Mouse (Mus musculus) liver, postnatal 0 days (tissue): ENCODE measurements at regions not wholly inside any gene's neighbourhood (a gene's known extent, or its start where the extent isn't known, plus 50 kb on each side); places are given as distances from the start of the nearest gene placed in this dataset.

Source experiments
- ATAC-seq: fragments of 200-750 bp; cut with Nextera tagmentation; 2 replicates; pipeline ENCODE4 v1.8.0; 2017; ENCODE audit warnings: mild to moderate bottlenecking, moderate library complexity
- DNase-seq: peaks from one replicate; pipeline ENCODE4 v3.0.0-alpha.2; 2016
- H3K27ac ChIP-seq: fragments of 300-500 bp; sonication (generic); 2 replicates; pipeline ENCODE4 v1.5.1; 2014; ENCODE audit warnings: antibody characterized with exemption, moderate library complexity, mild to moderate bottlenecking, low read depth
- H3K27me3 ChIP-seq: fragments of 300-500 bp; sonication (generic); 2 replicates; pipeline ENCODE4 v1.6.1; 2014; ENCODE audit warnings: low read length, control low read depth, mixed read lengths; ENCODE audit not compliant: insufficient read depth
- H3K36me3 ChIP-seq: fragments of 300-500 bp; sonication (generic); replicated peaks from 2 replicates; pipeline ENCODE4 v1.6.1; 2014; ENCODE audit warnings: mild to moderate bottlenecking, control low read depth, low read length, moderate library complexity, mixed read lengths; ENCODE audit not compliant: insufficient read depth
- H3K4me1 ChIP-seq: fragments of 300-500 bp; sonication (generic); 2 replicates; pipeline ENCODE4 v1.6.1; 2014; ENCODE audit warnings: antibody characterized with exemption, mild to moderate bottlenecking, control low read depth; ENCODE audit not compliant: insufficient read depth
- H3K4me2 ChIP-seq: fragments of 300-500 bp; sonication (generic); 2 replicates; pipeline ENCODE4 v1.6.1; 2014; ENCODE audit warnings: low read depth, mild to moderate bottlenecking, low read length, moderate library complexity, mixed read lengths
- H3K4me3 ChIP-seq: fragments of 300-500 bp; sonication (generic); 2 replicates; pipeline ENCODE4 v1.5.1; 2014; ENCODE audit warnings: low read depth, low read length
- H3K9ac ChIP-seq: fragments of 300-500 bp; sonication (generic); replicated peaks from 2 replicates; pipeline ENCODE4 v1.6.1; 2014; ENCODE audit warnings: mild to moderate bottlenecking, moderate library complexity
- H3K9me3 ChIP-seq: fragments of 300-500 bp; sonication (generic); 2 replicates; pipeline ENCODE4 v1.6.1; 2016; ENCODE audit warnings: mild to moderate bottlenecking, control low read depth, low read length, mixed read lengths
- CTCF ChIP-seq: sonication (generic); IDR thresholded peaks from 2 replicates; pipeline ENCODE4 v1.5.1; 2016; ENCODE audit warnings: antibody characterized with exemption, low read depth
- EP300 ChIP-seq: IDR thresholded peaks from 2 replicates; pipeline ENCODE4 v1.6.1; 2016; ENCODE audit warnings: antibody characterized with exemption, low read depth, mild to moderate bottlenecking
- WGBS: fragments of 180-500 bp; shearing (Covaris S2); extraction: QIAGEN DNeasy Blood & Tissue Kit; methylation state at CpG from one replicate; pipeline ENCODE4 v1.1.7; 2014; ENCODE audit not compliant: insufficient replicate concordance; 5-methylcytosine and 5-hydroxymethylcytosine counted together

DNA sequence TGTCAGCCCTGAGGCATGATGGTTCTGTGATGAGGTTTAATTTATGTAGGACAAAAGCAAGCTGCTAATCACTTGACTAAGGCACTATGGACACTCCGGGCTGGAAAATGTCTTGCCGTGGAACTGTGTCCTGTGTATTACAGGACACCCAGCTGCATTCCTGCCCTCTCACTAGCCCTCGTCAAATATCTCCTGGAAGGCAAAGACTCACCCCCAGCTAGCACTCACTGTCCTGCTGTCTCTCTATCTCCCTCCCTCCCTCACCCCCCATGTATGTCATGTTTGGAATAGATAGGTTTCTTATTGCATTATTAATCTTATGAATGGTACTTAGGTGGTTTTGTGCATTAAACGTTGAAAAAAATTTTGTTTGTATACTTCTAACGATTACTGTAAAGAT, 388.7 kb upstream of the Got2 start:
- no peaks in the 10 kb centered on the region for H3K27me3 ChIP-seq

DNA sequence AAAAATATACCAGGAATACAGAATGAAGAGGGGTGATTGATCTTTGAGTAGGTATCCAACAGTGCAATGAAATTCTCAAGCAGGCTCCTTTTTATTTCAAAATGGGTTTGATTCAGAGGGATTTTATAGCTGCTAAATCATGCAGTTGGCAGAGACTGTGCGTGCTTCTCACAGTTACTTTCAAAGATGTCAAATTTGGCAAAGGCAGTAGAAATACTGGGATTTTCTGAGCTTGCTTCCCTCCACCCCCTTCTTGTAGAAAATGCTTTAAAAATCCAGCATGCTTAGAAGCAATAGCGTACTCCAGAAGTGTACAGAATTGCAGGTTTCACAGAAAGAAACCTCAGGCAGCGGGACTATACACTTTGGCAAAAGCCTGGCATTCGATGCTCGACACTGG, 367.9 kb upstream of the Got2 start:
- Histone ChIP-seq H3K27ac (no peak overlapping the region), H3K4me3 (no peak overlapping the region), H3K9me3 (no peaks in the 10 kb centered on the region), H3K27me3 (no peaks in the 10 kb centered on the region), H3K9ac (no peak overlapping the region), H3K4me1 (no peaks in the 10 kb centered on the region), H3K36me3 (no peaks in the 10 kb centered on the region), H3K4me2 (no peak overlapping the region)
- DNase-seq = no peak
- TF ChIP-seq CTCF (no peak), EP300 (no peak)
- ATAC-seq = no peak
- WGBS = 72% methylated on average over 5 of the region's 5 CpGs

More for the DNA sequence above, 388.7 kb upstream of the Got2 start:
- Histone ChIP-seq H3K4me1 (no peaks in the 10 kb centered on the region), H3K4me2 (no peak overlapping the region), H3K36me3 (no peaks in the 10 kb centered on the region), H3K9ac (no peak overlapping the region), H3K27ac (no peak overlapping the region), H3K9me3 (no peaks in the 10 kb centered on the region), H3K4me3 (no peak overlapping the region)
- WGBS = 70% methylated on average over 5 of the region's 5 CpGs
- ATAC-seq (no peak), DNase-seq (no peak)
- no peak for TF ChIP-seq EP300
- no peak for TF ChIP-seq CTCF

DNA sequence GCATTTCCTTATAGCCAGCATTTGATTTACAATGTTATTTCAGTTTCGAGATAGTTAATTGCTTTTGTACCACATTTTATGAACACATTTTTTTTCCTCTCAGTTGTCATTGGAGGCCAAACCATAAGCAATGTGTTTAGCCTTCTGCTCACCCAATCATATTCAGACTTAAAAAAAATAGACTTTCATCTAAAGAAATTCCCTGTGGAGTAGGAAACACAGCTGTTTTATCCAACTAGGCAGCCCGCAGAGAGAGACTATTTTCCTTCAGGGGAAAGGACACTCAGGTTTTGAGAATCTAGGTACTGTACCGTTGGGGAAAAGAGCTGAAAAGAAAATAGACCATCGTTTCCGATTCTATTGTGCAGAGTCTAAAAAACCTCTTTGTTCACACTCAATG, 367.5 kb upstream of the Got2 start:
- no peak overlapping the region for H3K9ac ChIP-seq
- no peak overlapping the region for H3K27ac ChIP-seq
- no peak overlapping the region for H3K4me2 ChIP-seq
- WGBS = 76% methylated on average over 5 of the region's 5 CpGs
- H3K36me3 ChIP-seq = no peaks in the 10 kb centered on the region
- no peaks in the 10 kb centered on the region for H3K4me1 ChIP-seq
- no peak overlapping the region for H3K4me3 ChIP-seq
- H3K27me3 ChIP-seq = no peaks in the 10 kb centered on the region
- TF ChIP-seq CTCF = no peak
- no peak for TF ChIP-seq EP300
- no peak for DNase-seq
- H3K9me3 ChIP-seq = no peaks in the 10 kb centered on the region
- ATAC-seq = no peak

DNA sequence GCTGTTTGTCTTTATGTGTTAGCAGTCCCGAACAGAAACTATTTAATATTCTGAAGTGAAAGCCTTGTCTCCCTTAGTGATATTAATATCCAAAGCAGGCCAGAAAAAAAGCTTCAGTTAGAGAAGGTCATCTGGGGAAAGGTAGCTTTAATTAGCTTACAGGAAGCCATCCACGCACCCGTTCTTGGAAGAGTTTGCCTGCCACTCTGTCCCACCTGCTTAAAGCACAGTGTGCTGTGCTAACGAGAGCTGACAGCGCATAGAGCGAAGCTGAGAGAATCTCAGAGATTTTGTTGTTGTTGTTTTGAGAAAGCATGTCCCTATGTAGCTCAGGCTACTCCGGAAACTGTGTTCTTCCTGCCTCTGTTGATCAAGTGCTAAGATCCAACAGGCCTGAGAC, 357.7 kb upstream of the Got2 start:
- Histone ChIP-seq H3K36me3 (no peaks in the 10 kb centered on the region), H3K9ac (no peak overlapping the region), H3K9me3 (no peaks in the 10 kb centered on the region), H3K4me3 (no peak overlapping the region), H3K27me3 (no peaks in the 10 kb centered on the region), H3K4me2 (no peak overlapping the region), H3K4me1 (no peaks in the 10 kb centered on the region), H3K27ac (no peak overlapping the region)
- TF ChIP-seq EP300 (no peak), CTCF (no peak)
- 66% methylated on average over 7 of the region's 7 CpGs for WGBS
- DNase-seq (no peak), ATAC-seq (no peak)

DNA sequence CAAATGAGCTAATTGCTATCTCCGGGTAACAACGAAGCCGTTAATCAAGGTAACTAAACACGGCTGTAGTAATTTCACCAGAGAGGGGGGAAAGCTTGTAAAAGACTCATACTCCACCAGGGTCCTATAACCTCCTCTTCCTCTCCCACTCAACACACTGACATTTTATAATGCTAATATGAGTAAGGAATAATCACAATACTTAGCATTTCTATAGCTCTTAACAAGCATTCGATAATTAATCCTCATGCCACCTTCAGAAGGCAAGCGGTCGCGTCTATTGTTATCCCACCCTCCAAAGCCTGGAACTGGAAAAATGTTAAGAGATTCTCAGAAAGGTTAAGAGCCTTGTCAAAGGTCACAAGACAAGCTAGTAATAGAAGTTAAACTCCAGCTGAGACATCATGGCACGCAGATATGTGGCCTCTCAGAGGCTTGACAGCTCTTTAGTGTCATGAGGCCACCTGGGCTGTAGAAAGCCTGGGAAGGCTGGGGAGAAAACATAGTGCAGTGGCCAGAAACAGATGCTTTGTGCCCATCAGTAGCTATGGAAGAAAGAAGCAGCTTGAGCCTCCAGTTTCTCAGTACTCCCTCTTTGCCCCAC, 356.3 kb upstream of the Got2 start:
- H3K27me3 ChIP-seq = no peaks in the 10 kb centered on the region
- no peaks in the 10 kb centered on the region for H3K4me1 ChIP-seq
- H3K9ac ChIP-seq = no peak overlapping the region
- no peak overlapping the region for H3K27ac ChIP-seq
- H3K9me3 ChIP-seq = no peaks in the 10 kb centered on the region
- TF ChIP-seq EP300 = no peak
- no peak for TF ChIP-seq CTCF
- DNase-seq (no peak), ATAC-seq (no peak)
- H3K4me3 ChIP-seq = no peak overlapping the region
- H3K4me2 ChIP-seq = no peak overlapping the region
- WGBS = 78% methylated on average over 9 of the region's 9 CpGs
- H3K36me3 ChIP-seq = no peaks in the 10 kb centered on the region

DNA sequence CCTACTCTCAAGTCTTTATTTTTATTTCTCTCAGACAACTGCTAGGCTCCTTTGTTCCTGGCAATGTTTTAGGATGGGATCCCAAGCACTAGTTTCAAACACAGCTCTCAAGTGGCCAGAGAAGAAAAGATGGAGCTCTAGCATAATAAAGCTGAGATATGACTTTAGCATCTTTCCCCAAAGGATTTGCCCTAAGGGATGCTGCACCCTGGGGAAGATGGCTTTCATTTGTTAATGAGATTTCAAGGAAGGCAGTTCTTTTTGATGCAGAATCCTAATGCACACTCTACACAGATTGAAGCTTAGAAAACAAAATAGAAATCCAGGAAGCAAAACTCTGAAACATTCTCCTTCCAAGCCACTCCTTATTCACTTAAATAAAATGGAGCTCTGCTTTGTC, 350.1 kb upstream of the Got2 start:
- TF ChIP-seq EP300 (no peak), CTCF (no peak)
- DNase-seq (no peak), ATAC-seq (no peak)
- H3K4me3 ChIP-seq = no peak overlapping the region
- H3K4me1 ChIP-seq = no peaks in the 10 kb centered on the region
- H3K27me3 ChIP-seq = no peaks in the 10 kb centered on the region
- H3K4me2 ChIP-seq = no peak overlapping the region
- no peak overlapping the region for H3K9ac ChIP-seq
- no peaks in the 10 kb centered on the region for H3K36me3 ChIP-seq
- no peaks in the 10 kb centered on the region for H3K9me3 ChIP-seq
- H3K27ac ChIP-seq = no peak overlapping the region

DNA sequence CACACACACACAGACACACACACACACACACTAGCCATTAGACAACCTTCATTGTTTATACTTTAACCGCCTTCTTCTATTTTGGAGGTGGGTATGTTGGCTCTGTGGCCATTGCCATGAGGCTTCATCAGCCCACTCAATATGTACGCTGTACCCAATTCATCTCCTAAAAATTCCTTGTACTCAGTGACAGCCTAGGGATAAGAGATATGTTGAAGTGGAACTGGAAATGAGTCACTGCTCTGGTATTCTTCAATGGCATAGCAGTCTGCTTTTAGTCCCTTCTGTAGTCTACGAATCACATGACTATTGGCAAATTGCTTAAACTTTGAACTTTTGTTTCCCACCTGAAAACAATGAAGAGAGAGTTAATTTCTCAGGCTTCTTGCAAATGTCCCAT, 349.6 kb upstream of the Got2 start:
- Histone ChIP-seq H3K27me3 (no peaks in the 10 kb centered on the region), H3K27ac (no peak overlapping the region), H3K4me3 (no peak overlapping the region), H3K4me2 (no peak overlapping the region), H3K9ac (no peak overlapping the region), H3K9me3 (no peaks in the 10 kb centered on the region), H3K36me3 (no peaks in the 10 kb centered on the region), H3K4me1 (no peaks in the 10 kb centered on the region)
- no peak for TF ChIP-seq CTCF
- TF ChIP-seq EP300 = no peak
- ATAC-seq (no peak), DNase-seq (no peak)
- 61% methylated on average over 3 of the region's 3 CpGs for WGBS
